Mouse (Mus musculus) layer of hippocampus, postnatal 10 days (tissue): ENCODE results near the gene Wdr18. TPM values are rescaled to one million over a fixed set of nuclear protein-coding genes. Genes with fewer than 3 reads are reported as not detected.

Experiments
- DNase-seq, 2 experiments: peaks; one replicate each; pipeline ENCODE4 v3.0.0; 2021; ENCODE audit warnings: low spot score in 2 of 2
- total RNA-seq, 2 experiments: library from RNA; stranded (reverse); gene quantifications; 2 replicates each; pipeline ENCODE4 v1.2.3; 2021

Gene Wdr18
- total RNA-seq, 2 experiments from 2014 or later: 41.8 to 46.5 TPM

GRCm38 (mm10) chr10:79926491-79927323 is 33.2 kb upstream of the Wdr18 start, which contains the start of gene Arid3a:
Gene Arid3a, plus strand, starts transcription at chr10:79927043.
- DNase-seq: peak; percentile 84 to 89

DNA sequence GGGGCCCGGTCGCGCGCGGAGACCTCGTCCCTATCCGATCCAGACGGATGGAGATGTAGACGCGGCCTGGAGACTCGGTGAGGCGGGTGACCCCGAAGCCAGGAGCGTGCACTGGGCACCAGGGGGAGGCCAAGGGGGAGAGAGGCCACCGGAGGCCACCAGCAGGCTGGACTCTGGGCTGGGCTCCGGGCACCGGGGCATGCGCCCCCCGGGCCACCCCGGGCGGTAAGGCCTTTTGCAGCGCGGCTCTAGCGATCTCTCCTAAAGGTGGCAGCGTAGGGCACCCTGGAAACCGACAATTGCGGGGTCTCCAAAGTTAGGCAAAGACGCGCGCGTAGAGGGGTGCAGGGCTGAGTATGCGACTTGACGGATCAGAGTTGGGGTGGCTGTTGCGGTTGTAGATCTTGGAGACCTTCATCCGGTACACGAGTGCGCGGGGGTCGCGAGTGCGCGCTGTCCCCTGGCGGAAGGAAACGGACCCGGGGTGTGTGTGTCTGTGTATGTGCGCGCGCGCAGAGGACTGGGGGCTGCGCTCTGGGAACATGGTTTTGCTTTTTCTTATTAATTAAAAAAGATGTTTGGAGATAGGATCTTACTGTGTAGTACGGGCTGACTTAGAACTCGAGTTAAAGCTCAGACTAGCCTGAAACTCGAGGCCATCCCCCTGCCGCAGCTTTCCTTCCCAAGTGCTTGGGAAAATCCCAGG is 32.5 kb upstream of the Wdr18 start:
- DNase-seq: peak; percentile 55 to 66

DNA sequence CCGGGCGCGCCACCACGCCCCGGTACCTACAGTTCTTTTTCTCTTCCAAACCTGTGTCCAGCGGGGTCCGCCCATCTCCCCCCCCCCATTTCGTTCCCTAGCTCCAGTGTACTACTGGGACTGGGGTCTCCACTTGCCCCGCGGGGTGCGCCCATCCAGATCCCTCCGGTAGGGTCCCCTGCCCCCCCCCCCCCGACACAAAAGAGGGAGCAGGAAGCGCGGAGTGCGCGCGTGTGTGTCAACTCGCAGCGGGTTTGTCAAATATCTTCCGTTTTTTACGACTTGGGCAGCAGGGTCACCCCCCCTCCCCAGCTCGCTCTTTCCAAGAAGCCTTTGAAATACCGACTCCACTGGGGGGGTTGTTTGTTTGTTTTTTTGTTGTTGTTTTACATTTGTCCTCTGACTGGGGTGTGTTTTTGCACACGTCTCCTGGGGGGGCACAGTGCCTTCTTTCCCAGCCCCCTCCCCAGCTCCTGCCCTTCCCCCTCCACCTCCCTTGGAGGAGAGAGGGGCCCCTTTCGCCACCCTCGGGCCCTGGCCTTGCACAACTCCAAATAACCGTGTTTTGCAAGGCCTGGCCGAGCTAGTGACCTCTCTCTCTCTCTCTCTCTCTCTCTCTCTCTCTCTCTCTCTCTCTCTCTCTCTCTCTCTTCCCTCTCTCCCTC is 31.8 kb upstream of the Wdr18 start:
- no peak for DNase-seq

DNA sequence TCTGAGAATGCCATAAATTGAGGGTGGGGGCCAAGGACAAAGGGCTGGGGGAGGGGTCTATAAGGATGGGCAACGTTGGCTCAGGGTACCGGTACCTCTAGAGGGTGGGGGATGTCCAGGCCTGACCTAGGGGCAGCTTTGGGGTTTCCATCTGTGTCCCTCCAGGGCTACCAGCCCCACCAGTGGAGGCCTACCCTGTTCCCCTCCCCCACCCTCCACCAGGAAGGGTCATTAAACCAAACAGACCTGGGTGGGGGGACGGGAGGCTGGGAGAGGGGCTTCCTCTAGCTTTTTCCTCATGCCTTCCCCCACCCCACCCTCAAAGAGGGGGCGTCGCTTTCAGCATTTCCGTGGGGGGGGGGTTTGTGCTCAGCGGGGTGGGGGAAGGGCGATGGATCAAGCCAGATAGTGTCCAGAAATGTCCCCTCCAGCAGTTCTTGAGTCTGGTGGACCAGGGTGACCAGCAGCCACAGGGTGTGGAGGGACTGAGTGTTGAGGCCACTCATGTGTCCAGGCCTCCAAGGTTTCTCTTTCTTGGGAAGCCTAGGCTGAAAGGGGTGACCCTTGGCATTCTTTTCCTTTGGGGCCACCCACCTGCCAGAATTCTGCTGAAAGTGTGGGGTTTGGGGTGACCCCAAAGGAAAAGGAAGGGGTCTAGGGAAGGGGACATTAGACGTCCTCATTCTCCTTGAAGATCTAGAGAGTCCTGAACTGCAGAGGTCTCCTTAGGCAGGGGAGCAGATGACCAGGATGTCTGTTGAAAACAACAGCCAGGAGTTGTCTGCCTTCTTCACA is 30.8 kb upstream of the Wdr18 start:
- DNase-seq: no peak

DNA sequence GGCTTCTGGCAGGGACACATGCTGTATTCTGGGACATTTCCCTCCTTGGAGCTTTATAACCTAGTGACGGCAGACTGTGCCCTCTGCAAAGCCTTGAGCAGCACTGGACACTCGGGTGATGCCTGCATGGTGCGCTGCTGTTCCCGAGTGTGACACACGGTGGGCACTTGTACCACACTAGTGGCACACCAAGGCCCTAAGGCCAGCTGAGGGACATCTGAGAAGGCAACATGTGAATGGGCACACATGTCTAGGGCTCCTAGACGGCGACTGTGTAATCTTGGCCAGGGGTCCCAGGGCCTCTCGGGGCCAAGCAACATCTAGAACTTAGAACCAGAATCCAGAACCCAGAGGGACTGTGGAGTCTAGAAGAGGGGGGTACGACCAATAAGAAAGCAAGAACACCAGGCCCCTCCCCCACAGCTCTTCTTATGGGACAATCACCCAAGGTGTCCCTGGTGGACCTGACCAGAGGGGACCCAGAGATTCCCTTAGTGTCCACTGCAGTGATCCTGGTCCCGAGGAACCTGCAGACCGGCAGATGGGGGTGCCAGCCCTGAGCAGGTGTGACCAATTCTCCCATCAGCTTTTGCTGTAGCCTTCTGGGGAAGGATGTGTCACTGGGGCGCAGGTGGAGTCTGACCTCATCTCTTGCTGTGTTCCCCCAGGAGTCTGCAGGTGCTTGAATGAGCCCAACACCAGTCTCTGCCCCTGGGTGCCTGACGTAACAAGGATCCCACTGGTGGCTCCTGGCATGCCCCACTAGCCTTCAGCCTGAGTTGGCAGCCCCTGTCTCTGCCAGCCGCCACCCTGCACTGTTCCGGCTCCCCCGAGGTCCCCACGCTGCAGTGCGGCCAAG is 29.8 kb upstream of the Wdr18 start:
- no peak for DNase-seq

- DNase-seq: no peak
Measured at GRCm38 (mm10) chr10:79930826-79931186, 29.1 kb upstream of the Wdr18 start.

DNA sequence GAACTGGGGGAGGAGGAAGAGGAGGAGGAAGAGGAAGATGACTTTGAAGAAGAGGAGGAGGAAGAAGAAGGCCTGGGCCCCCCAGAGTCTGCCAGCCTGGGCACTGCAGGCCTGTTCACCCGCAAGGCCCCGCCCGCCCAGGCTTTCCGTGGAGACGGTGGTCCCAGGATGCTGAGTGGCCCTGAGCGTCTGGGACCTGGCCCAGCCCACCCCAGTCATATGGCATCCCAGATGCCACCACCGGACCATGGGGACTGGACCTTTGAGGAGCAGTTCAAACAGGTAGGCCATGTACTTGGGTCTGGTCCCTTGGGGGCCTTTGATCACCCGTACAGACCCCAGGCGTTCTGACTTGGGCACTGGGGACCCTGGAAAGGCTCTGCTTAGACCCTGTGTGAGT is 28.2 kb upstream of the Wdr18 start:
- DNase-seq: no peak

GRCm38 (mm10) chr10:79932736-79933135 is 27.2 kb upstream of the Wdr18 start:
- peak; percentile 56 to 57 for DNase-seq

DNA sequence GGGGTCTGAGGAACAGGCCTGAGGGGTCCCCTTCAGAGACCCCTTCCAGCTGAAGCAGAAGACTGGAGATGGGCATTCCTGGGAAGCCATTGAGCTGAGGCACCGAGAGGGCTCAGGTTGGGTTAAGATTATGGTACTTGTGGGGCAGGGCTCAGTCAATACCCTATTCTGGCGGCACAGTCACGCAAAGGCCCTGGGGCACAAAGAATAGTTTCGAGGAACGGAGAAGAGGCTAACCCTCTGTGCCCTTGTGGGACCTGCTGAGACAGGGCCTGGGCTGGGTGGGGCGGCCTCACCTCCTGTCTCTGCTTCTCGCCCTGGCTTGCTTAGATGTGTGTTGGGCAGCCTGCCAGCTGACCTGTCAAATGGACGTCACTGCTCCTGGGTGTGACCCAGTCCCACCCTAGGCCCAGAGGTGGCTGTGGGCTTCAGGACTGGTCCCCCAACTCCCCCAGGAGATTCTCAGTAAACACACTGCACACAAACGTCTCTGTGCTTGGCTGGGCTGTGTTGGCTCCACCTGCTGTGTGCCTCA is 26.7 kb upstream of the Wdr18 start:
- no peak for DNase-seq

GRCm38 (mm10) chr10:79933861-79934260 is 26.1 kb upstream of the Wdr18 start:
- DNase-seq: no peak

DNA sequence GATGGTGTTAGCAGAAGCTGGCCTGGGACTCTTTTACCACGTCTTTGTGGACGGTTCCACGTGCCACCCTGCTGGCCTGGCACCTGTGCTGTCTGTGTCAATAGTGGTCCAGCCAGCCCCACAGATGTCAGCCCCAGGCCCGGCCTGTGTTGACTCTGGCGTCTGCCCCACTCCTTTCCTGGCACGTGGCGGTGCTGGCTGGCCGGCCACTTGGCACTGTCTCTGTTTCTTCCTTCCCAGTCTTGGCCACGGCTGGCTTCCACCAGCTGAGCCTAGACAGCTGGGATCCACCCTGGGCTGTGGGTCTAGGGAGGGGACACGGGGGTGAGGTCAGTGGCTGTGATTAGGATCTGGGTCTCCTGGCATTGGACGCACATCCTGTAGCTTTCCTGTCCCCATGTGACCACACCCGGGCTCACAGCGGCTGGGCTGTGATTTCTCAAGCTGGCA is 25.7 kb upstream of the Wdr18 start:
- peak; percentile 84 to 87 for DNase-seq

- no peak for DNase-seq
Measured at GRCm38 (mm10) chr10:79934794-79935569, 25.0 kb upstream of the Wdr18 start.

DNA sequence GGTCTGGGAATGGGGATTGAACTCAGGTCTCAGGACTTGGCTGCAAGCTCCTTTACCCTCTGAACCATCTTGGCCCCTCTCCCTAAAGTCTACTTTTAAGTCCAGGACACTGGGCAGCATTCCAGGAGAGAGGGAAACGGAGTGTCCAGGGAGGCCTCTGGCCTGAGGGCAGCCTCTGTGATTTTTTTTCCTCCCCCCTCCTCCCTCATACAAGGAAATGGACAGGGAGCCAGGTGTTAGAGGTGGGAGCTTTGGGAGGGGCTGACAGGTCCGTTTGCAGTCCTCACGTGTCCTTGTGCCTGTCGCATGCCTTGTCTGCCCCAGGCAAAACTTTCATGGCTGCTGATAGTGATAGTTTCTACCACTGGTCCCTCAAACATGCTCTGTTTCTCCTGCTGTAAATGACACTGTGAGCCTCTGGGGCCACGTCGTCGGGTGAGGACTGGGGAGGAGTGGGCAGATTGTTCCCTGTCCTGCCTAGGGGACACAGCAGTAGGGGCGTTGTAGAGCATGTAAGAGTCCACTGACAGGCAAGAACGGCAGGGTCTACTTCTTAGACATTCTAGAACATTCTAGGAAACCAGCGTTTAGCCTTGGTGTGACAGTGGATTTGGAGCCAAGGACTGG is 23.6 kb upstream of the Wdr18 start:
- DNase-seq: no peak

DNA sequence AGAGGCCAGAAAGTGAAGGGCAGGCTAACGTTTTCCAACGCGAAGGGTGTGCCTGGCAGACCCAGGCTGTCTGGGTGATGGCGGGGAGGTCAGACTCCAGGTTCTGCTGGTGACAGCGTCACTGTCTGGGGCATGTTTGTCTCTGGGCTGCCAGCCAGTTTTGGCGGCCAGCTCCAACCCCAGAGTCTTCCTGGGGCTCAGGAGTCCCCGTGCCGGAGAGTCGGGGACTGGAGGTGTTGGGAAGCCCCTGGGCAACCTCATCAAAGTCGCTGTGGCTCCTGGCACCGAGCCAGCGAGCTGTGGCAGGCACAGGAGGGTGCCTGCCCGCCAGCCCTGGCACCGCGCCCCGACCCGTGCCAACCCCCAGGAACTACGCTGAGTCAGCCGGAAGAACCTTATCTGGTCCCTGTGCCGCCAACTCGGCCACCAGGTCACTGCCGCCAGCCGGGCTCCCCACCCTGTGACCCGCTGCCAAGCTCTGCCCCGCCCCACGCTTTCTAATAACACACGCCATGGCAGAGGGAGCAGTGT is 23.0 kb upstream of the Wdr18 start:
- no peak for DNase-seq

DNA sequence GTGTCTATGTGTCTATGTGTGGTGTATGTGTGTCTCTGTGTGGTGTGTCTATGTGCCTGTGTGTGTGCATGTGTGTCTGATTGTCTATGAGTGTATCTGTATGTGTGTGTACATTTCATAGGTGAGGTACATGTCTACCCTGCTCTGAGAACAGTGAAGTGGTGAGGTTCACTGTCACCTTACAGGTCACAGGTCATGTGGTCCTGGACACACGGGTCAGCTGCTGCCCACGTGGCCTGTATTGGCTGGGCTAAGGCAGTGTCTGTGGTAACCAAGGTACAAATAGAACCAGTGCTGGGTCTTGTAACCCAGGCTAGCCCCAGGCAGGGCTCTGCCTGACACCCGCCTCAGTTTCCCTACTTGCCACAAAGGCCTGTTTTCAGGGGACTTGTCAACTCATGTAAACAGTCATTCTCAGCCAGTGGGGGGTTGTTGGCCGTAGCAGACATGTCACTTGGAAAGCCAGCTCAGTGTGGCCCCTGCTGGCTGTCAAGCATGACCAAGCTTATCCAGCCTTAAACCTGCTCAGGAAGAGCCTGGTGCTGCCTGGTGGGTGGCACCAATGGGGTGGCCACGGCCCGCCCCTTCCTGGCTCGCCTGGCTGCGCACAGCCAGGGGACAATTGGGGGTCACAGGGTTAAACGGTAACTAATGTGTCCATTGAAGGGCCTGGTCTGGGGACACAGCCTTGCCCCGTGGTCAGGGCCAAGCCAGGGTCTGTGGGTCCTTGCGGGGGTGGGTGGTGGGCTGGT is 22.0 kb upstream of the Wdr18 start:
- no peak for DNase-seq

GRCm38 (mm10) chr10:79940749-79941148 is 19.2 kb upstream of the Wdr18 start:
- no peak for DNase-seq

DNA sequence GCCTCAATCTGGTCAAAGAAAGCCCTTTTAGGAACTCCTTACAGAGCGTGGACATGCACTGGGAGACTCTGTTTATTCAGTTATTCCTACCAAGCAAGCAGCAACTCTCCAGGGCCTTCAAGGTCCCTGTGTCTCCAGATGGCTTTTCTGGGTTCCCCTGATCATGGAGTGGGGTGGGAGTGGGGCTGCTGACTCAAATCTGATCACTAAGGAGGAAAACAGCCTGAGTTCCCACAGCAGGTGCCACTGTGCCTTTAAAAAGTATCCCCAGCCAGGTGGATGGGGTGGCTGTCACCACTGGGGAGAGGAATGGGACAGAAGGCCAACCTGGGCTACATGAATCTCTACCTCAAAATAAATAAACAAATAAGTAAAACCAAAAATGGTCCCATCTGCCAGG is 17.0 kb upstream of the Wdr18 start:
- DNase-seq: no peak

DNA sequence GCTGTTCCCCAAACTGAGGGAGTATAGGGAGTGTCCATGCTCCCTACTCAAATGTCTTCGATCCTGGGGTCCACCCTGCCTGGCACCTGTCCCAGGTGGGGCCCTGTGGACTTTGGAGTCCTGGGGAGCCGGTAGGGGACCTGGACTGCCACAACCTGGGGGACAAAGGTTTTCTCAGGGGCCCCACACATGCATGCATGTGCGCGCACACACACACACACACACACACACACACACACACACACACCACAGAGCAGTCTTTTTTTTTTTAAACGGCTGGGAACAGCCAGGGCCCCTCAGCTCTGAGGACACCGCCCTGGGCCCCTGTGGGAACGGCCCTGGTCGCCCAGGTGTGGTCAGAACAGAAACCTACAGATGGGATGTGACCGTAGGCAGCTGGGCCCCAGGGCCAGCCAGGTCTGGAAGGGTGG is 16.5 kb upstream of the Wdr18 start:
- no peak for DNase-seq
